Mouse (Mus musculus) adrenal gland, postnatal 36 days (tissue): ENCODE measurements around the gene Tmem38a. TPM values are rescaled to one million over a fixed set of nuclear protein-coding genes. Genes with fewer than 3 reads are reported as not detected.

Experiments used
- DNase-seq, 2 experiments: peaks; one replicate each; pipeline ENCODE4 v3.0.0; 2021; ENCODE audit warnings: mixed read lengths in 1 of 2
- microRNA-seq: library from miRNA; unstranded; fragments of <30 nt; microRNA quantifications from one replicate; pipeline ENCODE4 v1.2.0, GENCODE M21; 2021
- total RNA-seq, 2 experiments: library from RNA; stranded (reverse); gene quantifications; 2 replicates each; pipeline ENCODE4 v1.2.3; 2021

Gene Tmem38a
- total RNA-seq, 2 experiments from 2014 or later: 5.8 to 9.1 TPM

DNA sequence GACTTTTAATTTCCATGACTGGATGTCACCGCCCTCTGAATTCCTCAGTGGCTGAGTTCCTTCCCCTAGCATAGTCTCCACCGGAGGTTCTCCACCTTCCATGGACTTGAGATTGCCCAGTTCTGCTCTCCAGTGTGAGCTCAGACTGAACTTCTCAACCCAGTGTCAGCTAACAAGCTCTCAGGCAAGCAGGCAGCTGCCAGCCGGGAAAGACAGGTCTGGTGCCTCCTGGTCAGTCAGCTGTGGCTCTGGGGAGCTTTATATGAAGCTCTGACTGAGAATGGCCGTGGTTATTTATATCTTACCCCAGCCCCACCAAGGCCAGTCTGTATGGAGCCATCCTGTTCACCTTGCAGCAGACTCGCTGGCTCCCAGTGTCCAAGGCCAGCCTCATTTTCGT is 12.5 kb downstream of the Tmem38a start:
- no peak for DNase-seq

DNA sequence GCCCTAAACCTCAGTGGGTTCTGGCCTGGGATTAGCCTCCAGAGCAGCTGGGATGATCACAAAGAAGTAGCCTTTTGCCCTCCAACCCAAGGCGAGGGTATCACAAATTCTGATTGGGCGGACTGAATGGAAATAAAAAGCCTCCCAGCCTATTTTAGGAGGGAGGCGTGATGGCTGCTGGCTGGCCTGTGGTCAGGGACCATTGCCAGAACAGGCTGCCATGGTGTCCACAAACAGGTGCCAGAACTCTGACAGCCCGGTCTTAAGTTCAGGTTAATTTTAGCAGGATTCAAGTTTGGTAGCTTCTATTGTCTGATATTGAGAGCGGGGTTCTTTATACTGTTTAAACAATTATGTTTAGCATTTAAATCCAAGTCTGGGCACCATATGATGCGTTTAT is 16.0 kb downstream of the Tmem38a start:
- DNase-seq: no peak

DNA sequence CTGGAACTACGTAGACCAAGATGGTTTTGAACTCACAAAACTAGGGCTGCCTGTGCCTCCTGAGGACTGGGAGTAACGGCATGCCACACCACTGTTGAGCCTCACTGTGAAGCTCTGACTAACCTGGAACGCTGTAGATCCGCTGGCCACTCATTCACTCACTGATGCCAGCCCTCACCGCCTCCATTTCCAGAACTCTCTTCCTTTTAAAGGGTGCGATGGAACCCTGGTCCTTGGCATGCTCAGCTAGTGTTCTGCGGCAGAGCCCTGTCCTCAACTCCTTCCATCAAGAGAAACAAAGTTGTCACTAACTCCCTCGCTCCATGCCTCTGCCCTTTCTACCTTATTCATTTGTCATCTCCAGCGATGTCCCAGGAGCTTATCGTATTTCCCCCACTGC is 17.0 kb downstream of the Tmem38a start:
- no peak for DNase-seq

DNA sequence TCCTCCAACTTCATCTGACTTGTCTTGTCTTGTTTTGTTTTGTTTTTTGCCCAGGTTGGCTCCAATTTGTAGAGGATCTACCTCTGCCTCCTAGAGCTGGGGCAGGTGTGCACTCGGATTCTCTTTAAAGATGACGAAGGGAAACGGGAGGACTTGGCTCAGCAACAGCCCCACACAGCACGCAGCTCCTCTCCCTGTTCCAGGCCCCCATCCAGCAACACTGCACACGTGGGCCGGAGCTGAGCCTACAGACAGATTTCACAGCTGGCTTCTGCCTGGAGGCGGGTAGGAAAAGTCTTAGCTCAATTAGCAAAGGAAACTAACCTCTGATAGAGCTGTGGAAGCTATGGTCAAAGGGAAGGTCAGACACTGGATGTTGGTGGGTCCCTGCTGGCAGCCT is 17.4 kb downstream of the Tmem38a start:
- DNase-seq: no peak

DNA sequence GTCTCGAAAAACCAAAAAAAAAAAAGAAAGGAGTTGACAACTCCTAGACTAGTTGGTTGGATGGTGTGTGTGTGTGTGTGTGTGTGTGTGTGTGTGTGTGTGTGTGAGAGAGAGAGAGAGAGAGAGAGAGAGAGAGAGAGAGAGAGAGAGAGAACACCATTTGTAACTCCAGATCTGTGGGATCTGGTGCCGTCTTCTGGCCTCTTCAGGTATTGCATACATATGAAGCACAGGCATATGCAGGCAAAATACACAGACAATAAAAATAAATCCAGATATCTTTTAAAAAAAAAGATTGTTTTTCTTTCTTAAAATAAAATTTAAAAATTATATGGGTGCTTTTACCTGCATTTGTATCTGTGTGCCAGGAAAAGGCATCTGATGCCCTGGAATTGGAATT is 18.3 kb downstream of the Tmem38a start:
- DNase-seq: peak; percentile 39 to 47

Small RNA genes within 50 kb of the gene (microRNA-seq; reads per million reads assigned to microRNA genes)
- not detected for gene Gm28019

Other genes with a start within 250 kb of the Tmem38a start
- 10 to 100 TPM; 38.6 to 52.6 TPM for gene Eps15l1, start 150.6 kb upstream of the Tmem38a start, total RNA-seq
- gene Calr3, start 128.2 kb upstream of the Tmem38a start, total RNA-seq: 1 to 10 TPM; 3.7 to 4.3 TPM
- gene 1700030K09Rik, start 128.2 kb upstream of the Tmem38a start, total RNA-seq: 1 to 10 TPM; 7.1 to 8.1 TPM
- 10 to 100 TPM; 57.3 to 63.1 TPM for gene Cherp, start 96.8 kb upstream of the Tmem38a start, total RNA-seq
- gene Slc35e1, start 79.4 kb upstream of the Tmem38a start, total RNA-seq: 10 to 100 TPM; 36.2 to 37.7 TPM
- gene Med26, start 23.8 kb upstream of the Tmem38a start, total RNA-seq: 10 to 100 TPM in 1 of 2 experiments, 1 to 10 TPM in 1; 9.7 to 11.3 TPM
- gene Smim7, start 967 bp upstream of the Tmem38a start, total RNA-seq: 100 to 1,000 TPM; 119 to 136 TPM
- gene Nwd1, start 74.7 kb downstream of the Tmem38a start, total RNA-seq: under 1 TPM; 0.36 TPM
- gene Sin3b, start 151.2 kb downstream of the Tmem38a start, total RNA-seq: 100 to 1,000 TPM; 125 to 263 TPM
- 1 to 10 TPM; 1.8 to 2.9 TPM for gene F2rl3, start 189.8 kb downstream of the Tmem38a start, total RNA-seq